Mouse (Mus musculus) heart, embryonic 10.5 days (tissue): ENCODE data around the gene Gm21973. TPM values are rescaled to one million over a fixed set of nuclear protein-coding genes. Genes with fewer than 3 reads are reported as not detected.

Source experiments
- DNase-seq: peaks from one replicate; pipeline ENCODE4 v3.0.0-alpha.2; 2017; ENCODE audit warnings: low spot score
- H3K27ac ChIP-seq: fragments of 300-500 bp; sonication (generic); 2 replicates; pipeline ENCODE4 v1.5.1; 2016; ENCODE audit warnings: mild to moderate bottlenecking
- H3K27me3 ChIP-seq: fragments of 300-500 bp; sonication (generic); 2 replicates; pipeline ENCODE4 v1.6.1; 2016; ENCODE audit warnings: mild to moderate bottlenecking; ENCODE audit not compliant: poor library complexity, insufficient read depth, severe bottlenecking
- H3K36me3 ChIP-seq: fragments of 300-500 bp; sonication (generic); 2 replicates; pipeline ENCODE4 v1.6.1; 2016; ENCODE audit warnings: mild to moderate bottlenecking, moderate library complexity
- H3K4me1 ChIP-seq: fragments of 300-500 bp; sonication (generic); 2 replicates; pipeline ENCODE4 v1.6.1; 2016; ENCODE audit warnings: mild to moderate bottlenecking
- H3K4me3 ChIP-seq: fragments of 300-500 bp; sonication (generic); 2 replicates; pipeline ENCODE4 v1.5.1; 2016; ENCODE audit warnings: mild to moderate bottlenecking, moderate library complexity
- H3K9me3 ChIP-seq: fragments of 300-500 bp; sonication (generic); 2 replicates; pipeline ENCODE4 v1.6.1; 2016; ENCODE audit warnings: mild to moderate bottlenecking, moderate library complexity
- WGBS: fragments of 180-500 bp; shearing (Covaris S2); methylation state at CpG from one replicate; pipeline ENCODE4 v1.1.7; 2016; 5-methylcytosine and 5-hydroxymethylcytosine counted together
- polyA plus RNA-seq: library from polyadenylated mRNA; unstranded; fragments of >200 nt; fragmentation: Nextera tagmentation; extraction: Ambion mirVana; gene quantifications from 2 replicates; pipeline ENCODE4 v1.2.1, GENCODE M21; 2016

Gm21973 gene
- polyA plus RNA-seq, result not detected in 2 replicates

DNA sequence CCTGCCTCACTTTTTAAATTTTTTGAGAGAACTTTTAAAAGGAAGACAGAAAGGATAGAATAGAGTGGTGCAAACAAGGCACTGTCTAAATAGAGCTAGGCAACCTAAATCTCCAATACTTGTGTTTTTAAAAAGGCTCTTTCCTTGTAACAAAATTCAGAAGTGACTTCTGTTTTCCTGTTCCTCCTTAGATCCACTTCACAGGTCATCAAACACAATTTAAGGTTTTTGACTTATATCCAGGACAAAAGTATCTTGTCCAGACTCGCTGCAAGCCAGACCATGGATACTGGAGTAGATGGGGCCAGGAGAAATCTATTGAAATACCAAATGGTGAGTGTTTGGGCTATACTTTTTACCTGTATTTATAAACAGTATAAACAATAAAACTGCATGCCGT lies at the start of gene Gm21973:
Gm21973 (plus strand) TSS at position 301 of the 400 bp plus-strand sequence.
- H3K9me3 ChIP-seq, result no peaks in the 10 kb centered on the region
- WGBS, result 89% methylated on average over 2 of the region's 2 CpGs
- no peaks in the 10 kb centered on the region for H3K4me1 ChIP-seq

DNA sequence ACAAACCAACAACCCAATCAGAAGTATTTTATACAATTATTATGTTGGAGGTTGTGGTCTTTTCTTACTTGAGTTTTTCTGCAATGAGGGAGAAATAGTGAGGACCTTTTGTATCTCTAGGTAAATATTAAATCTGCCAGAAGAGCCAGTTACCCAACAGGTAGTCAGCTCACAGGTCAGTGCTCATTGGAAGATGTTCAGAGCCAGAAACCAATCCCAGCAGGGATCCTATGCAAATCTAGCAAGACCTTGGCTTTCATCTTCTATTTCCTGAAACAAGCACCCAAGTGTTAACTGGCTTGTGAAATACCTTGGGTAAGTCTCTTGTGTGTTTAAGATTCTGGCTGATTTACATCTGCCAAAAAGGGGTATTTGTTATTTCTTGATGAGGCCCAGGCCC lies 48.8 kb upstream of the Gm21973 start:
- Histone ChIP-seq H3K4me3 (no peak overlapping the region), H3K27ac (no peak overlapping the region), H3K27me3 (no peaks in the 10 kb centered on the region), H3K4me1 (no peaks in the 10 kb centered on the region), H3K9me3 (no peaks in the 10 kb centered on the region), H3K36me3 (no peaks in the 10 kb centered on the region)
- no peak for DNase-seq

More for the DNA sequence above, at the start of gene Gm21973:
- H3K36me3 ChIP-seq, result no peaks in the 10 kb centered on the region
- no peak within 1 kb of the TSS for H3K4me3 ChIP-seq
- H3K27ac ChIP-seq, result no peak within 1 kb of the TSS
- no peak for DNase-seq
- H3K27me3 ChIP-seq, result no peaks in the 10 kb centered on the region

DNA sequence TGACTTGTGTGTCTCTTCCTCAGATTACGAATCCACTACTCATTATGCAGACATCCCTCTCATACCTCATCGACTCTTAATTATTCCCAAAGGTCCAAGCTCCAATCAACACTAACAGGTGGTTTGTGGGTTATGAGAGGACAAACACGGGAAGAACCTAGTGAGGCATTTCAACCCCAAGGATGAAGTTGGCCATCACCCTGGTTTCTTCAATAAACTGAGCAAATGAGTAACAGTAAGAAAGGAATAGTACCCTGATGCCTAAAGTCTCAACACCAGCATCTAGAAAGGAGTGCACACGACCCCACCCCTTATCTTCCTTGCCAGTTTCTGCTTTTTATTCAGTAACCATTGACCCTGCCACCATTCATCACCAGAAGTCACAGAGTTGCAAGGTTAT lies 47.7 kb upstream of the Gm21973 start:
- H3K9me3 ChIP-seq, result no peaks in the 10 kb centered on the region
- no peaks in the 10 kb centered on the region for H3K4me1 ChIP-seq
- H3K4me3 ChIP-seq, result no peak overlapping the region
- H3K36me3 ChIP-seq, result no peaks in the 10 kb centered on the region
- 79% methylated on average over 4 of the region's 4 CpGs for WGBS
- no peak overlapping the region for H3K27ac ChIP-seq
- no peaks in the 10 kb centered on the region for H3K27me3 ChIP-seq
- no peak for DNase-seq

DNA sequence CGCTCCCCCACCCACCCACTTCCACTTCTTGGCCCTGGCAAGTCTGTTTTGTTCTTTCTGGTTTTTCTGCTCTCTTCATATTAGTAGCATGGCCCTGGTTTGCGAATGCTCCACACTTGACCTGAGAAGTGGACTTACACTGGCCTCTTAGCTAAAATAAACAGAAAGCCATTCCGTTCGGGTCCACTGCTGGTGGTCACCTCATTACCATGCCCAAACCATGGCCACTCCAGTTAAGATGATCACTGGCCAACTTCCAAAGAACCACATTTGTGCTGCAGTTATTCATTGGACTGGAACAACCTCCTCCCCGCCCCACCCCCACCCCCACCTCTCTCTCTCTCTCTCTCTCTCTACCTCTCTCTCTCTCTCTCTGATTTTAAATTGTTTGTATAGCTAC lies 43.6 kb upstream of the Gm21973 start:
- H3K4me3 ChIP-seq, result no peak overlapping the region
- no peaks in the 10 kb centered on the region for H3K27me3 ChIP-seq
- H3K4me1 ChIP-seq, result no peaks in the 10 kb centered on the region
- H3K27ac ChIP-seq, result no peak overlapping the region
- no peaks in the 10 kb centered on the region for H3K36me3 ChIP-seq
- WGBS, result 77% methylated on average over 5 of the region's 5 CpGs
- DNase-seq, result no peak
- H3K9me3 ChIP-seq, result no peaks in the 10 kb centered on the region

DNA sequence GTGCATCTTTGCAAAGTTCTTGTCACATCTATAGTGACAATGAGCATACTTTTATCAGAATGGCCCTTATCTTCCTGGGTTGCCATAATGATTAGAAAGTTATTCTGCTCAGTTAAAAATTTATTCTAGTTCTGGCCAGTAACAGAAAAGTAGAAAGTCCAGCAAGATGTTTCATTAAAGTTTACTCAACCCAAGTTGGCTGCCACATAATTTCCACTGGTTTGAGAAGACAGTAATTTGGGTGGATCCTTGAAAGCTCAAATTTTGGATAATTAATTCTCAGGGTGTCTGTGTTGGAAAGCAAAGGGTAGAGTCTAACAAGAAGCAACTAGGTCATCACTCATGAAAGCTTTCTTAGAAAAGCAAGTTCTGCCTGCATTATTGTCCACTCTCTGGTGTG lies 41.5 kb upstream of the Gm21973 start:
- Histone ChIP-seq H3K4me3 (no peak overlapping the region), H3K27me3 (no peaks in the 10 kb centered on the region), H3K27ac (no peak overlapping the region), H3K4me1 (no peaks in the 10 kb centered on the region), H3K9me3 (no peaks in the 10 kb centered on the region), H3K36me3 (no peaks in the 10 kb centered on the region)
- no peak for DNase-seq

DNA sequence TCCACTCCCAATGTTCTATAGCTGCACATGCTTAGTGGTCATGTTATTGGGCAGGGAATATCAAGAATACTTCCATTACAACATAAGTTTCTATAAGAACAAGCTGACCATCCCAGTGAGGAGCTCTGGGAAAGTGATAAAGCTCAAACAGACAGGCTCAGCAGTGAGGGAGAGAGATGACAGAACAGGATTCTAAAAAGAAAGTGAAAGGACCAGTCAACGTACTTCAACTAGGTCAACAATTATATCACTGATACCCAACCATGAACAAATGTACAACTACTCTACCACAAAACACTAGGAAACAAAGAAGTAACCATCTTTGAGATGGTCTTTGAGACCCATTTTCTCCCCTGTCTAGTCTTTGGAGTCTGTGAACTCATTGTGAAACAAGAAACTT lies 28.6 kb upstream of the Gm21973 start:
- no peak for DNase-seq
- Histone ChIP-seq H3K27me3 (no peaks in the 10 kb centered on the region), H3K4me3 (no peak overlapping the region), H3K4me1 (no peaks in the 10 kb centered on the region), H3K9me3 (no peaks in the 10 kb centered on the region), H3K36me3 (no peaks in the 10 kb centered on the region), H3K27ac (no peak overlapping the region)
- WGBS, result 63% methylated on average over 1 of the region's 1 CpGs

DNA sequence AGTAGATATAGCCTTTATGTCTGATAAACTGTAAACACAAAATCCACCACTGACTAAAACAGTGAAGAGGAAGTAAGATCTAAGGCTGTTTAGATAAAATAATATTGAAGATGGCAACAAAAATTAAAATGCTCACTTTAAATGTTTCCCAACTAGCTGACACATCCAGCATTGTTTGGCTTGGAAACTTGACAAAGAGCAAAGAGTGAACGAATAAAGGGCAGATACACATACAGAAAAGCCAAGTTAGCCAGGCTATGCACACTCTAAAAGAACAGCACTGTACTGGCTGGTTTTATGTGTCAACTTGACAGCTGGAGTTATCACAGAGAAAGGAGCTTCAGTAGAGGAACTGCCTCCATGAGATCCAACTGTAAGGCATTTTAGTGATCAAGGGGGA lies 27.1 kb upstream of the Gm21973 start:
- 77% methylated on average over 1 of the region's 1 CpGs for WGBS

DNA sequence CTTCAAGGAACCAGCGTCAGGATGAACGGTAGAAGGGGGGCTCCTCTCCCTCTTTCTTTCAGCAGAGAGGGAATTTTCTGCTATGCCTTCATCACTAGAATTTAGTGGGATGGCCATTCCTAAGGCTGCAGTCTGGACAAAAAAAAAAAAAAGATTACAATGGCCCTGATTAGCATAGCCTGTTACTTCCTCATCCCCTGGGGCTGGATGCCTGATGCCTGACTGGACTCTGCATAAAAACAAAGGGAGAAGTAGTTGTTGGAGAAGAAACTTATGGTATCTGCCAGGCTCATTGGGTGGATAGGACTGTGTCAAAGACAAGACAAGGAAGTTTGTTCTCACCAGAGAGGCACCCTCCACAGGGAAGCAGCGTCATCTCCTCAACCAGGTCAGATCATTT lies 25.7 kb upstream of the Gm21973 start:
- no peak overlapping the region for H3K27ac ChIP-seq
- DNase-seq, result no peak
- H3K27me3 ChIP-seq, result no peaks in the 10 kb centered on the region
- no peak overlapping the region for H3K4me3 ChIP-seq
- 74% methylated on average over 3 of the region's 3 CpGs for WGBS
- no peaks in the 10 kb centered on the region for H3K36me3 ChIP-seq
- no peaks in the 10 kb centered on the region for H3K4me1 ChIP-seq
- H3K9me3 ChIP-seq, result no peaks in the 10 kb centered on the region

More for the DNA sequence above, 27.1 kb upstream of the Gm21973 start:
- no peaks in the 10 kb centered on the region for H3K9me3 ChIP-seq
- H3K4me3 ChIP-seq, result no peak overlapping the region
- no peak for DNase-seq
- no peak overlapping the region for H3K27ac ChIP-seq
- no peaks in the 10 kb centered on the region for H3K36me3 ChIP-seq
- H3K27me3 ChIP-seq, result no peaks in the 10 kb centered on the region
- no peaks in the 10 kb centered on the region for H3K4me1 ChIP-seq

DNA sequence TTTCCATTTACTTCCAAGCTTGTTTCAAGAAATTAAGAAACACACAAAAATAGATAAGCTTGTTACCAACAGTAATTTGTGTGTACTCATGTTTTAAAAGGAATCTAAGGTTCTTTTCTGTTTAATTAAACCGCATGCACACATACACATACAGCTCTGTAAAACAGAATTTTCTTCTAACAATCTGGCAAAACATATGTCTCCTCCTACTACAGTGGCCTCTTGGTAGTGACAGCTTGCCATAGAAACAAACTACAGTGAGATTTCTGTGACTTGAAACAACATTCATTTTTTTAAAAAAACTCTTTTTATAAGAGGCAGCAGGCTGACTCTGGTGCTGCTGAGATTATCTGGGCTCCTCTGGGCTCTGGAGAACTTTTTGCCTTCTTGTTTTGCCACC lies 18.7 kb upstream of the Gm21973 start:
- no peaks in the 10 kb centered on the region for H3K27me3 ChIP-seq
- no peaks in the 10 kb centered on the region for H3K36me3 ChIP-seq
- 86% methylated on average over 1 of the region's 1 CpGs for WGBS
- H3K27ac ChIP-seq, result no peak overlapping the region
- DNase-seq, result no peak
- no peaks in the 10 kb centered on the region for H3K9me3 ChIP-seq
- H3K4me3 ChIP-seq, result no peak overlapping the region
- no peaks in the 10 kb centered on the region for H3K4me1 ChIP-seq

DNA sequence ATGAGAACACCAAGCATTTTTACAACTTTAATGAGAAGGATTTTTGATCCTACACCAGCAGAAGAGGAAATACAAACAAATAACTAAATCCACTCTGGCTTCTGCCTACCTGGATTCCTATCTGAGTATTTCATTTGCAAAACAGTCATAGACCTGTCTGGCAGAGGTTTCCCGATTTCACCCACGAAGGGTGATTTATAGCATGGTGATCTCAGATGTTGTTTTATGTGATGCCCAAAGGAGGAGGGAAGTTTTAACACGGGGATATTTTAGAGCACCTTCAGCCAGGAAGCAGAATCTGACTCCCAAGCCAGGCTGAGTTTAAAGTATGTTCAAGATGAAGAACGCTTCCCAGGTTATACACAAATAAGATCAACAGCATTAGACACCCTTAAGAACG lies 13.4 kb upstream of the Gm21973 start:
- no peaks in the 10 kb centered on the region for H3K9me3 ChIP-seq
- no peaks in the 10 kb centered on the region for H3K27me3 ChIP-seq
- 75% methylated on average over 5 of the region's 5 CpGs for WGBS
- DNase-seq, result no peak
- no peak overlapping the region for H3K27ac ChIP-seq
- no peaks in the 10 kb centered on the region for H3K36me3 ChIP-seq
- H3K4me1 ChIP-seq, result no peaks in the 10 kb centered on the region
- H3K4me3 ChIP-seq, result no peak overlapping the region

DNA sequence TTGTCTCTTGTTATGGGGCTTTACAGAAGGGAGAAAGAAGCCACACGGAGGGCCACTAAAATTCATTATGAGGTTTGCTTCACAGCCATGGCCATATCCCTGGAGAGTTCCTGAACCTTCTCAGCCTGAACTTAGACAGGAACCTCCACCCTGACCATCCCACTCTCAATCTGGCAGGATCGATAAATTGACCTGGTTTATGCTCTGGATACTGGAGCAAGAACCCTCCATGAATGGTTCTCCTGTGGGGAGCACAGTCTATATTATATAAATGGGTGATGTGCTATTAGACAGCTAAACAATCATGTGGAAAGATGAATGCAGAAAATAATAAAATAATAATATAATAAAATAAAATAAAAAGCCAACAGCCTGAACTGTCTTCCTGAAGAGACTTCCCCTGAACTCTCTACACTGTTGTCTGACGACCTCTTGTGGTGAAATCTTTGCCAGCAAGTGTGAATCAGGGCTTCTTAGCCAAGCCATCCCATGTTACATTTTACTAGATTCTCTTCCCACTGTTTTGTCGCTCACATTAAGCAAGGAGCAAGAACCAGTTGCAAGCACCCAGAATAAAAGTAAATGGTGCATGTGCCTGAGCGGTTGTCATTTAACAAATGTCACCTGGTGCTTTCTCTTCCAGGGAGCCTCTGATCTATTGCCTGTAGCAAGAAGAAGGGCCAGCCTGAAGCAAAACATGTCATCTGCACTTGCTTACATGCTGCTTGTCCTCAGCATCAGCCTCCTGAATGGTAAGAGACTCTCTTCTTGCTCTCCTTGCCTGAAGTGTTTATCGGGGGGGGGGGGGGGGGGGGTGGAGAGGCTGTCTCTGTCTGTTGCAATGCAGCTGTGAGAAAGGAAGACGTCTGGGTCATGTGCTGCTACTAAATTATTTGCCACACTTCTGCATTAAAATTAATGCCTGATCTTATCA lies 11.4 kb upstream of the Gm21973 start:
- H3K27ac ChIP-seq, result no peak overlapping the region
- H3K4me1 ChIP-seq, result no peaks in the 10 kb centered on the region
- no peak for DNase-seq
- no peaks in the 10 kb centered on the region for H3K36me3 ChIP-seq
- no peak overlapping the region for H3K4me3 ChIP-seq
- no peaks in the 10 kb centered on the region for H3K27me3 ChIP-seq
- WGBS, result 50% methylated on average over 7 of the region's 7 CpGs
- no peaks in the 10 kb centered on the region for H3K9me3 ChIP-seq

DNA sequence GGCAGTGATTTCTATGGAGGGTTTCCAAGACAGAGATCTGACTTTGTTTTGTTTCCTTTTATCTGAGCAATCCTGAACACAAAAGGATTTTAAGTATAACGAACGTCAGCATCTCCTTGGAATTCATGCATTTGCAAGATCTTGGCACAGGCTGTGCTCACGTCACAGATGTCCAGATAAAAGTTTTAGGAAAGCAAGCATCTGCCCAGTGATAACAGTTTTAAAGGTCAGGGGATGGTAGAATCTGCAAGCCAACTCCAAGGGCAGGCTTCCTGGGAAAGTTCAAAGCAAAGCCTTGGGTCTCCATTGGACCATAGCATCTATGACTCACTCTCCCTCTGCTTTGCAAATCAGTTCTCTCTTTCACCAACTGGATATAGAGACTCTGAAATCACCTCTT lies 5.4 kb downstream of the Gm21973 start:
- H3K36me3 ChIP-seq, result no peaks in the 10 kb centered on the region
- H3K4me3 ChIP-seq, result no peak overlapping the region
- no peak overlapping the region for H3K27ac ChIP-seq
- H3K4me1 ChIP-seq, result no peaks in the 10 kb centered on the region
- no peaks in the 10 kb centered on the region for H3K9me3 ChIP-seq
- no peaks in the 10 kb centered on the region for H3K27me3 ChIP-seq
- no peak for DNase-seq
- 78% methylated on average over 3 of the region's 3 CpGs for WGBS

DNA sequence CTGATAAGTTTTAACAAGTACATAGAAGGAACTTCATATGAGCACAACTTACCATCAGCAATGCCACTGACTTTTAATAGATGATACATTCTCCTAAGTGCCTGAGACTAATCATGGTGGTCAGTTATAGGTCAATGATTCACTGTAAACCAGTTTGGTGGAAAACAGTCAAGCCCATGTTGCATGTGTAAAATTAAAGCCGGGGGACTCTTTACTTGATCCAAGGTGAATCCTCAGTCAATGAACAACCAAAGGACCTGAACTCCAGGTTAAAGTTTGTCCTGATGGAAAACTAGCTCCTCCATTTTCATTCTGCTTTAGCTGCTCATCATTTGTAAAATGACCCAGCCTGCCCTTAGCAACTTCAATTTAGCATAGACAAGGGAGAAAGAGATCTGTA lies 7.4 kb downstream of the Gm21973 start:
- 88% methylated on average over 1 of the region's 1 CpGs for WGBS
- no peak overlapping the region for H3K27ac ChIP-seq
- no peaks in the 10 kb centered on the region for H3K27me3 ChIP-seq
- no peaks in the 10 kb centered on the region for H3K4me1 ChIP-seq
- H3K4me3 ChIP-seq, result no peak overlapping the region
- no peaks in the 10 kb centered on the region for H3K9me3 ChIP-seq
- DNase-seq, result no peak
- H3K36me3 ChIP-seq, result no peaks in the 10 kb centered on the region

DNA sequence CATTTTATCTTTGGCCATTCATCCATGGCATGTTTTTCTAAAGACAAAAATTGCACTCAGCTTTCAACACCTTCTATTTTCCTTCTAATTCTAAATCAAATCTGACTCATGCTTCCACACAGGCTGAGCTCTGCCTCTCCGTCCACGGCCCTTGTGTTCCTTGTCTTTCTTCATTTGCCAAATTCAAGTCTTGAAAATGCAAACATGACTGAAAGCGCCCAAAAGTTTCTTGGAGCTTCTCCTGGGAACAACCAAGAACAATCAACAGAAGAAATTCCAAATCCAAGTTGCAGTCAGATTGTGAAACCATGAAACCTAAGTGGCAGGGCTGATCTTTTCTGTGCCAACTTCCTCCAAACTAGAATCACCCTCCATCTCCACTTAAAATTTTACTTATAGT lies 13.4 kb downstream of the Gm21973 start:
- H3K27ac ChIP-seq, result no peak overlapping the region
- no peak for DNase-seq
- H3K9me3 ChIP-seq, result no peaks in the 10 kb centered on the region
- H3K4me3 ChIP-seq, result no peak overlapping the region
- H3K4me1 ChIP-seq, result no peaks in the 10 kb centered on the region
- H3K36me3 ChIP-seq, result no peaks in the 10 kb centered on the region
- WGBS, result 69% methylated on average over 3 of the region's 3 CpGs
- H3K27me3 ChIP-seq, result no peaks in the 10 kb centered on the region
